Mouse (Mus musculus) hindbrain, embryonic 13.5 days (tissue): ENCODE measurements around the gene Gm5134. TPM values are rescaled to one million over a fixed set of nuclear protein-coding genes. Genes with fewer than 3 reads are reported as not detected.
"Not testable (repeated sequence)": the region's sequence is repeated elsewhere in the genome, so short reads cannot be mapped to it uniquely, and the experiment has no call there.

ENCODE experiments used
- ATAC-seq: fragments of 200-750 bp; cut with Nextera tagmentation; 2 replicates; pipeline ENCODE4 v1.8.0; 2017; ENCODE audit warnings: moderate TSS enrichment; ENCODE audit not compliant: low FRiP score
- H3K27ac ChIP-seq: fragments of 300-500 bp; sonication (generic); 2 replicates; pipeline ENCODE4 v1.5.1; 2015; ENCODE audit warnings: inconsistent platforms, mild to moderate bottlenecking, moderate library complexity
- H3K27me3 ChIP-seq: fragments of 300-500 bp; sonication (generic); 2 replicates; pipeline ENCODE4 v1.6.1; 2015; ENCODE audit warnings: mild to moderate bottlenecking, inconsistent platforms
- H3K36me3 ChIP-seq: fragments of 300-500 bp; sonication (generic); 2 replicates; pipeline ENCODE4 v1.6.1; 2015; ENCODE audit warnings: mild to moderate bottlenecking, inconsistent platforms
- H3K4me1 ChIP-seq: fragments of 300-500 bp; sonication (generic); replicated peaks from 2 replicates; pipeline ENCODE4 v1.6.1; 2015; ENCODE audit warnings: inconsistent platforms
- H3K4me2 ChIP-seq: fragments of 300-500 bp; sonication (generic); 2 replicates; pipeline ENCODE4 v1.6.1; 2015; ENCODE audit warnings: inconsistent platforms, mild to moderate bottlenecking, moderate library complexity
- H3K4me3 ChIP-seq: fragments of 300-500 bp; sonication (generic); 2 replicates; pipeline ENCODE4 v1.5.1; 2015; ENCODE audit warnings: mild to moderate bottlenecking, inconsistent platforms
- H3K9ac ChIP-seq: fragments of 300-500 bp; sonication (generic); 2 replicates; pipeline ENCODE4 v1.6.1; 2015; ENCODE audit warnings: mild to moderate bottlenecking, inconsistent platforms
- H3K9me3 ChIP-seq: fragments of 300-500 bp; sonication (generic); 2 replicates; pipeline ENCODE4 v1.6.1; 2016; ENCODE audit warnings: inconsistent platforms
- WGBS: fragments of 180-500 bp; shearing (Covaris S2); methylation state at CpG from one replicate; pipeline ENCODE4 v1.1.7; 2015; 5-methylcytosine and 5-hydroxymethylcytosine counted together
- polyA plus RNA-seq: library from polyadenylated mRNA; unstranded; fragments of >200 nt; fragmentation: Nextera tagmentation; extraction: Ambion mirVana; gene quantifications from 2 replicates; pipeline ENCODE4 v1.2.1, GENCODE M21; 2015

The Gm5134 gene
- polyA plus RNA-seq, 1 experiment from 2014 or later = not detected

- Histone ChIP-seq H3K27ac (no peak overlapping the region), H3K4me1 (no peaks in the 10 kb centered on the region), H3K36me3 (no peaks in the 10 kb centered on the region), H3K4me2 (no peak overlapping the region), H3K27me3 (no peaks in the 10 kb centered on the region), H3K4me3 (no peak overlapping the region), H3K9ac (no peak overlapping the region), H3K9me3 (no peaks in the 10 kb centered on the region)
- ATAC-seq = no peak
- 83% methylated on average over 5 of the region's 5 CpGs for WGBS
Measured at GRCm38 (mm10) chr10:75978835-75979157, 24.5 kb downstream of the Gm5134 start.

- H3K27me3 ChIP-seq = no peaks in the 10 kb centered on the region
- no peak overlapping the region for H3K27ac ChIP-seq
- H3K9ac ChIP-seq = no peak overlapping the region
- no peak for ATAC-seq
- no peaks in the 10 kb centered on the region for H3K36me3 ChIP-seq
- H3K4me2 ChIP-seq = no peak overlapping the region
- H3K4me1 ChIP-seq = no peaks in the 10 kb centered on the region
- 91% methylated on average over 3 of the region's 3 CpGs for WGBS
- no peak overlapping the region for H3K4me3 ChIP-seq
- no peaks in the 10 kb centered on the region for H3K9me3 ChIP-seq
Measured at GRCm38 (mm10) chr10:75979432-75979831, 25.1 kb downstream of the Gm5134 start.

GRCm38 (mm10) chr10:75990430-75991042 is 36.2 kb downstream of the Gm5134 start:
- ATAC-seq = no peak
- no peaks in the 10 kb centered on the region for H3K4me1 ChIP-seq
- H3K27ac ChIP-seq = no peak overlapping the region
- 77% methylated on average over 4 of the region's 4 CpGs for WGBS
- H3K36me3 ChIP-seq = no peaks in the 10 kb centered on the region
- no peaks in the 10 kb centered on the region for H3K27me3 ChIP-seq
- no peaks in the 10 kb centered on the region for H3K9me3 ChIP-seq
- H3K4me3 ChIP-seq = no peak overlapping the region
- no peak overlapping the region for H3K4me2 ChIP-seq
- no peak overlapping the region for H3K9ac ChIP-seq

- H3K36me3 ChIP-seq = no peaks in the 10 kb centered on the region
- H3K4me2 ChIP-seq = no peak overlapping the region
- no peak overlapping the region for H3K4me3 ChIP-seq
- no peak overlapping the region for H3K27ac ChIP-seq
- 92% methylated on average over 15 of the region's 15 CpGs for WGBS
- no peak overlapping the region for H3K9ac ChIP-seq
- no peaks in the 10 kb centered on the region for H3K9me3 ChIP-seq
- no peaks in the 10 kb centered on the region for H3K4me1 ChIP-seq
- H3K27me3 ChIP-seq = no peaks in the 10 kb centered on the region
- ATAC-seq = no peak
Measured at GRCm38 (mm10) chr10:75993616-75994240, 39.4 kb downstream of the Gm5134 start.

GRCm38 (mm10) chr10:75994531-75995210 is 40.4 kb downstream of the Gm5134 start:
- WGBS = 82% methylated on average over 13 of the region's 13 CpGs
- H3K9ac ChIP-seq, H3K9me3 ChIP-seq, H3K4me2 ChIP-seq, ATAC-seq, H3K36me3 ChIP-seq, H3K27me3 ChIP-seq, H3K4me3 ChIP-seq, H3K27ac ChIP-seq, H3K4me1 ChIP-seq: not testable (repeated sequence)

GRCm38 (mm10) chr10:75995463-75995862 is 41.1 kb downstream of the Gm5134 start:
- Histone ChIP-seq H3K9me3 (no peaks in the 10 kb centered on the region), H3K4me1 (no peaks in the 10 kb centered on the region), H3K36me3 (no peaks in the 10 kb centered on the region), H3K27me3 (no peaks in the 10 kb centered on the region), H3K4me3 (no peak overlapping the region), H3K27ac (no peak overlapping the region), H3K9ac (no peak overlapping the region), H3K4me2 (no peak overlapping the region)
- ATAC-seq = no peak
- whole genome bisulfite sequencing = 92% methylated on average over 11 of the region's 11 CpGs

GRCm38 (mm10) chr10:75996315-75996714 is 42.0 kb downstream of the Gm5134 start:
- WGBS = 57% methylated on average over 3 of the region's 3 CpGs
- Histone ChIP-seq H3K9ac (no peak overlapping the region), H3K27me3 (no peaks in the 10 kb centered on the region), H3K27ac (no peak overlapping the region), H3K9me3 (no peaks in the 10 kb centered on the region), H3K4me1 (peaks cover 8% of the 10 kb centered on the region; the same call in 1 of the 2 replicates), H3K4me2 (no peak overlapping the region), H3K36me3 (no peaks in the 10 kb centered on the region), H3K4me3 (no peak overlapping the region)
- ATAC-seq = no peak

- H3K4me2 ChIP-seq = no peak overlapping the region
- no peaks in the 10 kb centered on the region for H3K36me3 ChIP-seq
- WGBS = 32% methylated on average over 7 of the region's 7 CpGs
- no peak for ATAC-seq
- no peak overlapping the region for H3K27ac ChIP-seq
- H3K4me3 ChIP-seq = no peak overlapping the region
- no peak overlapping the region for H3K9ac ChIP-seq
- H3K27me3 ChIP-seq = no peaks in the 10 kb centered on the region
- peaks cover 13% of the 10 kb centered on the region; the same call in 1 of the 2 replicates for H3K4me1 ChIP-seq
- no peaks in the 10 kb centered on the region for H3K9me3 ChIP-seq
Measured at GRCm38 (mm10) chr10:76001160-76001559, 46.8 kb downstream of the Gm5134 start.

- H3K9ac ChIP-seq = no peak overlapping the region
- H3K36me3 ChIP-seq = no peaks in the 10 kb centered on the region
- peaks cover 13% of the 10 kb centered on the region; the same call in 1 of the 2 replicates for H3K4me1 ChIP-seq
- ATAC-seq = no peak
- H3K4me3 ChIP-seq = no peak overlapping the region
- WGBS = 29% methylated on average over 3 of the region's 3 CpGs
- H3K27me3 ChIP-seq = no peaks in the 10 kb centered on the region
- H3K27ac ChIP-seq = no peak overlapping the region
- no peaks in the 10 kb centered on the region for H3K9me3 ChIP-seq
- H3K4me2 ChIP-seq = no peak overlapping the region
Measured at GRCm38 (mm10) chr10:76002101-76002521, 47.8 kb downstream of the Gm5134 start.

- H3K27me3 ChIP-seq = no peaks in the 10 kb centered on the region
- no peak overlapping the region for H3K27ac ChIP-seq
- no peaks in the 10 kb centered on the region for H3K9me3 ChIP-seq
- H3K4me3 ChIP-seq = no peak overlapping the region
- H3K4me1 ChIP-seq = peaks cover 13% of the 10 kb centered on the region; the same call in 1 of the 2 replicates
- H3K36me3 ChIP-seq = no peaks in the 10 kb centered on the region
- no peak for ATAC-seq
- WGBS = 28% methylated on average over 2 of the region's 2 CpGs
- no peak overlapping the region for H3K4me2 ChIP-seq
- H3K9ac ChIP-seq = no peak overlapping the region
Measured at GRCm38 (mm10) chr10:76002615-76003014, 48.3 kb downstream of the Gm5134 start.

- Histone ChIP-seq H3K9ac (no peak overlapping the region), H3K4me1 (peaks cover 13% of the 10 kb centered on the region; the same call in 1 of the 2 replicates), H3K27ac (no peak overlapping the region), H3K4me3 (no peak overlapping the region), H3K36me3 (no peaks in the 10 kb centered on the region), H3K4me2 (no peak overlapping the region), H3K9me3 (no peaks in the 10 kb centered on the region), H3K27me3 (no peaks in the 10 kb centered on the region)
- no peak for ATAC-seq
- WGBS = 92% methylated on average over 2 of the region's 2 CpGs
Measured at GRCm38 (mm10) chr10:76003221-76003620, 48.9 kb downstream of the Gm5134 start.

GRCm38 (mm10) chr10:76006385-76006784 is 52.1 kb downstream of the Gm5134 start:
- H3K36me3 ChIP-seq = no peaks in the 10 kb centered on the region
- no peaks in the 10 kb centered on the region for H3K9me3 ChIP-seq
- no peak overlapping the region for H3K27ac ChIP-seq
- H3K9ac ChIP-seq = no peak overlapping the region
- ATAC-seq = no peak
- H3K4me2 ChIP-seq = no peak overlapping the region
- H3K4me3 ChIP-seq = no peak overlapping the region
- H3K27me3 ChIP-seq = no peaks in the 10 kb centered on the region
- 90% methylated on average over 6 of the region's 6 CpGs for WGBS
- 0 out of 2 replicates have a peak, but pooled peaks cover 4% of the 10 kb centered on the region for H3K4me1 ChIP-seq

GRCm38 (mm10) chr10:76009812-76010211 is 55.5 kb downstream of the Gm5134 start:
- Histone ChIP-seq H3K27ac (no peak overlapping the region), H3K36me3 (no peaks in the 10 kb centered on the region), H3K4me3 (no peak overlapping the region), H3K4me1 (no peaks in the 10 kb centered on the region), H3K9me3 (no peaks in the 10 kb centered on the region), H3K4me2 (no peak overlapping the region), H3K27me3 (no peaks in the 10 kb centered on the region), H3K9ac (no peak overlapping the region)
- 80% methylated on average over 3 of the region's 3 CpGs for WGBS
- ATAC-seq = no peak
